Mouse (Mus musculus) intestine, embryonic 15.5 days (tissue): Measurements from ENCODE around the gene Foxd1. TPM values are rescaled to one million over a fixed set of nuclear protein-coding genes. Genes with fewer than 3 reads are reported as not detected.

ENCODE experiments used
- ATAC-seq: fragments of 200-750 bp; cut with Nextera tagmentation; 2 replicates; pipeline ENCODE4 v1.8.0; 2017; ENCODE audit warnings: moderate TSS enrichment, moderate library complexity
- H3K27ac ChIP-seq: fragments of 300-500 bp; sonication (generic); 2 replicates; pipeline ENCODE4 v1.5.1; 2015; ENCODE audit warnings: mild to moderate bottlenecking, inconsistent platforms
- H3K27me3 ChIP-seq: fragments of 300-500 bp; sonication (generic); replicated peaks from 2 replicates; pipeline ENCODE4 v1.6.1; 2015; ENCODE audit warnings: inconsistent platforms
- H3K36me3 ChIP-seq: fragments of 300-500 bp; sonication (generic); 2 replicates; pipeline ENCODE4 v1.6.1; 2015; ENCODE audit warnings: inconsistent platforms
- H3K4me1 ChIP-seq: fragments of 300-500 bp; sonication (generic); replicated peaks from 2 replicates; pipeline ENCODE4 v1.6.1; 2015; ENCODE audit warnings: inconsistent platforms
- H3K4me2 ChIP-seq: fragments of 300-500 bp; sonication (generic); replicated peaks from 2 replicates; pipeline ENCODE4 v1.6.1; 2015; ENCODE audit warnings: mild to moderate bottlenecking, inconsistent platforms
- H3K4me3 ChIP-seq: fragments of 300-500 bp; sonication (generic); replicated peaks from 2 replicates; pipeline ENCODE4 v1.5.1; 2015; ENCODE audit warnings: inconsistent platforms
- H3K9ac ChIP-seq: fragments of 300-500 bp; sonication (generic); 2 replicates; pipeline ENCODE4 v1.6.1; 2015; ENCODE audit warnings: inconsistent platforms
- H3K9me3 ChIP-seq: fragments of 300-500 bp; sonication (generic); 2 replicates; pipeline ENCODE4 v1.6.1; 2016; ENCODE audit warnings: inconsistent platforms
- WGBS: fragments of 180-500 bp; shearing (Covaris S2); methylation state at CpG from one replicate; pipeline ENCODE4 v1.1.7; 2015; 5-methylcytosine and 5-hydroxymethylcytosine counted together
- polyA plus RNA-seq: library from polyadenylated mRNA; unstranded; fragments of >200 nt; fragmentation: Nextera tagmentation; extraction: Ambion mirVana; gene quantifications from 2 replicates; pipeline ENCODE4 v1.2.1, GENCODE M21; 2015

Gene Foxd1
- polyA plus RNA-seq, 1 experiment from 2014 or later, result not detected

GRCm38 (mm10) chr13:98392031-98392430, 38.0 kb downstream of the Foxd1 start:
- Histone ChIP-seq H3K27ac (no peak overlapping the region), H3K4me2 (no peak overlapping the region), H3K27me3 (peaks cover 51% of the 10 kb centered on the region), H3K9me3 (no peaks in the 10 kb centered on the region), H3K9ac (no peak overlapping the region), H3K36me3 (no peaks in the 10 kb centered on the region), H3K4me1 (peaks cover 12% of the 10 kb centered on the region), H3K4me3 (no peak overlapping the region)
- no peak for ATAC-seq
- WGBS, result 32% methylated on average over 6 of the region's 6 CpGs

DNA sequence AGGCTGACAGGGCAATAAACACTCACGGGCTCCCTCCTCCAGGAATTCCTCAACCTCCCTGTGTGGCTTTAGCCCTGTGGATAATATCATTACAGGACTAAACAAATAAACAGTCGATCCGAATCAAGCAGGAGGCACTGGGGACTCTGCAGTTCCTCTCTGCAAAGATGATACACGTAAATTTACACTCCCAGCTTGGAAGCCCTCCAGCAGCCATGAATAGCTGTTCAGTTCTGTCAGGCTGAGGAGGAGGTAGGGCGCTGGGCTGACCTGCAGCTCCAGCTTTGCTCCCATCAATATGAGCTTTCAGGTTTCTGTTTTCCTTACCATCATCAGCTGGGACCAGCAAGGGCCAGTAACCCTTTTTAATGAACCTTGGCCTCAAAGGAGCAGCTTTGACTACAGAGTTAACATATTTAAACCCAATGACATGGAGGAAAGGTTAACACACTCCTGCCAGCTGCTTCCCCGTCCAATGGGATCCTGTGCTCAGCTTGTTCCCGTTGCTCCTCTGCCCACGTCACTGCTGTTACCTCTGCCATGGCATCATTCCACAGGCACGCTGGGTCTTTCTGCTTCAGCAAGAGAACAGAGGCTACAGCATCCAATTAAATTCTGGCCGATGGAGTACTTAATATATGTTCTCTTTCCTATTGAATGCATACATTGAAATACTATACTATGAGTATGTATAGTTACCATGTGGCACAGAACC, 39.5 kb downstream of the Foxd1 start:
- Histone ChIP-seq H3K27ac (no peak overlapping the region), H3K36me3 (no peaks in the 10 kb centered on the region), H3K27me3 (peaks cover 51% of the 10 kb centered on the region), H3K4me1 (peaks cover 12% of the 10 kb centered on the region), H3K4me3 (no peak overlapping the region), H3K4me2 (no peak overlapping the region), H3K9me3 (no peaks in the 10 kb centered on the region), H3K9ac (no peak overlapping the region)
- WGBS, result 23% methylated on average over 10 of the region's 10 CpGs
- no peak for ATAC-seq

Other genes starting within 250 kb of the Foxd1 start
- gene Arhgef28, start 147.8 kb upstream of the Foxd1 start, polyA plus RNA-seq, result 15.6 and 18.1 TPM in 2 replicates
- gene Utp15, start 91.2 kb upstream of the Foxd1 start, polyA plus RNA-seq, result 34.0 and 35.7 TPM in 2 replicates
- gene Ankra2, start 91.2 kb upstream of the Foxd1 start, polyA plus RNA-seq, result 22.2 and 22.5 TPM in 2 replicates
- gene Gm21976, start 74.4 kb upstream of the Foxd1 start, polyA plus RNA-seq, result not detected in 2 replicates
- 620 and 754 TPM in 2 replicates for gene Btf3, start 37.2 kb upstream of the Foxd1 start, polyA plus RNA-seq
- 1.8 TPM in 2 replicates for gene Gm10320, start 137.8 kb downstream of the Foxd1 start, polyA plus RNA-seq